In the genomic region with DNA sequence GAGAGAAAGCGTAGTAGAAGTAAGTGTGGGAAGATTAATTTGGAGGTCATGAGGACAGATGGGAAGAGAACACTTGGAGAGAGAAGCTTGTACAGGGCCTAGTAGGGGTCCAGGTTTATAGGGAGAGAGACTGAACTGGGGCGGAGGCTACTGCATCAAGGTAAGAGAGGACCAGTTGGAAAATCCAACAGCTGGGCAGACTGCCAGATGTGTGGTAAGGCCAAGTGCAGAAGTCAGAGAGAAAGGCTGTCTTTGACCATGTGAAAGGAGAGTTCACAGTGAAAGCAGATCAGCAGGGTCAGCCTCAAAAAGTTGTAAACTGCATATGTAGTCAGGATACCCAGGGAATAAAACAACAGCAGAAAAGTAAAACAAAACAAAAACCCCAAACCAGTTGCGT, we compare ENCODE assay signal across 22 mouse cellular contexts. TPM values are rescaled to one million over a fixed set of nuclear protein-coding genes. Genes with fewer than 3 reads are reported as not detected.
DNase-seq lines count a peak whose midpoint lies in the region; ATAC-seq and TF ChIP-seq lines count a peak whose summit lies in the region.
"Had no signal": no experiment of that assay in that cellular context is flagged by ENCODE, and none has a peak within 500 bp of the region (broad histone marks: within the 10 kb centered on the region; RNA-seq: fewer than 3 reads in every experiment).

No protein-coding gene starts in this region.

- DNase-seq in heart, postnatal 4 days: peak; percentile 15
- no peak for DNase-seq in heart, postnatal 25 days (ENCODE audit: low spot score)
- peak; percentile 24 for DNase-seq in liver, postnatal 0 days
- DNase-seq in liver (no peak), adipocyte (ENCODE audit: low spot score) (peak; percentile 54)
- DNase-seq in retina, embryonic 14.5 days (ENCODE audit: low spot score): no peak
- DNase-seq: cerebellum, adult 9-11 months; gastrocnemius, adult 2 months; layer of hippocampus, adult 9-11 months; lung, postnatal 10 days; midbrain, embryonic 14.5 days; right cerebral cortex, postnatal 14 days; thymus, adult 2 months had no signal

- TF ChIP-seq CTCF in liver, postnatal 0 days (IDR thresholded peaks at IDR 0.05; ENCODE audit: low read depth): no peak

- H3K27ac ChIP-seq in liver, postnatal 0 days (ENCODE audit: low read depth): no peak overlapping the region
- no peak overlapping the region for H3K27ac ChIP-seq in midbrain, embryonic 13.5 days
- H3K27ac ChIP-seq: embryonic facial prominence, embryonic 15.5 days; gastrocnemius, adult 2 months; heart, embryonic 10.5 days; hindbrain, postnatal 0 days; limb, embryonic 13.5 days; liver, embryonic 15.5 days; stomach, postnatal 0 days had no signal

- ATAC-seq in liver, postnatal 0 days: no peak
- ATAC-seq in midbrain, embryonic 13.5 days: no peak
- ATAC-seq: forebrain, embryonic 14.5 days; hindbrain, postnatal 0 days; intestine, embryonic 16.5 days had no signal

- peaks cover 52% of the 10 kb centered on the region for H3K36me3 ChIP-seq in liver, postnatal 0 days (replicated peaks; ENCODE audit: insufficient read depth, low read length)
- H3K36me3 ChIP-seq in midbrain, embryonic 13.5 days: peaks cover 54% of the 10 kb centered on the region

- no peak for TF ChIP-seq EP300 in liver, postnatal 0 days (IDR thresholded peaks at IDR 0.05; ENCODE audit: low read depth)

- H3K9me3 ChIP-seq in liver, postnatal 0 days (ENCODE audit: low read length): no peaks in the 10 kb centered on the region
- no peaks in the 10 kb centered on the region for H3K9me3 ChIP-seq in midbrain, embryonic 13.5 days
- H3K9me3 ChIP-seq: embryonic facial prominence, embryonic 15.5 days; heart, embryonic 10.5 days; limb, embryonic 13.5 days; liver, embryonic 15.5 days had no signal

- intact Hi-C loops in heart, postnatal 25 days (cut with DNase I): loop anchor here (5.0 kb wide), 1 partner anchor 1048 kb away; no protein-coding TSS in a partner anchor

- WGBS in liver, postnatal 0 days (ENCODE audit: insufficient replicate concordance): 84% methylated on average over 3 of the region's 3 CpGs
- 95% methylated on average over 3 of the region's 3 CpGs for WGBS in midbrain, embryonic 13.5 days

- no peak overlapping the region for H3K4me2 ChIP-seq in liver, postnatal 0 days (ENCODE audit: low read depth, low read length)
- no peak overlapping the region for H3K4me2 ChIP-seq in midbrain, embryonic 13.5 days (replicated peaks)
- H3K4me2 ChIP-seq: embryonic facial prominence, embryonic 15.5 days; limb, embryonic 13.5 days; liver, embryonic 15.5 days had no signal

- H3K9ac ChIP-seq in liver, postnatal 0 days (replicated peaks): no peak overlapping the region
- H3K9ac ChIP-seq in midbrain, embryonic 13.5 days (replicated peaks): no peak overlapping the region
- H3K9ac ChIP-seq: embryonic facial prominence, embryonic 15.5 days; limb, embryonic 13.5 days; liver, embryonic 15.5 days had no signal

- H3K4me3 ChIP-seq in liver, postnatal 0 days (ENCODE audit: low read depth, low read length): no peak overlapping the region
- no peak overlapping the region for H3K4me3 ChIP-seq in midbrain, embryonic 13.5 days (replicated peaks)
- H3K4me3 ChIP-seq: embryonic facial prominence, embryonic 15.5 days; gastrocnemius, adult 2 months; heart, embryonic 10.5 days; limb, embryonic 13.5 days; liver, embryonic 15.5 days had no signal

- H3K4me1 ChIP-seq in liver, postnatal 0 days (ENCODE audit: insufficient read depth): no peaks in the 10 kb centered on the region
- no peaks in the 10 kb centered on the region for H3K4me1 ChIP-seq in midbrain, embryonic 13.5 days (replicated peaks)
- H3K4me1 ChIP-seq: embryonic facial prominence, embryonic 15.5 days; heart, embryonic 10.5 days; liver, embryonic 15.5 days had no signal

- no peaks in the 10 kb centered on the region for H3K27me3 ChIP-seq in liver, postnatal 0 days (ENCODE audit: insufficient read depth, low read length)
- no peaks in the 10 kb centered on the region for H3K27me3 ChIP-seq in midbrain, embryonic 13.5 days
- H3K27me3 ChIP-seq: embryonic facial prominence, embryonic 15.5 days; limb, embryonic 13.5 days; liver, embryonic 15.5 days had no signal

RNA-seq across cellular contexts. Expression of a gene that starts 17.6 kb away (rescaled TPM):
- total RNA-seq in heart, postnatal 4 days (2021): 1 to 10 TPM; 7.0 to 7.3 TPM
- total RNA-seq in heart, postnatal 25 days (2021): 1 to 10 TPM; 4.3 to 4.7 TPM
- polyA plus RNA-seq in liver, postnatal 0 days (2015; fragmentation: Nextera tagmentation; extraction: Ambion mirVana): 3.6 and 4.1 TPM in 2 replicates
- 20.0 and 20.5 TPM in 2 replicates for polyA plus RNA-seq in midbrain, embryonic 13.5 days (2015; fragmentation: Nextera tagmentation; extraction: Ambion mirVana)

RNA-seq across cellular contexts. Expression of a gene that starts 36.5 kb away (rescaled TPM):
- total RNA-seq in heart, postnatal 4 days (2021): 10 to 100 TPM; 59.3 to 60.8 TPM
- 10 to 100 TPM; 45.5 to 45.8 TPM for total RNA-seq in heart, postnatal 25 days (2021)
- 21.7 and 23.6 TPM in 2 replicates for polyA plus RNA-seq in liver, postnatal 0 days (2015; fragmentation: Nextera tagmentation; extraction: Ambion mirVana)
- polyA plus RNA-seq in midbrain, embryonic 13.5 days (2015; fragmentation: Nextera tagmentation; extraction: Ambion mirVana): 72.1 and 77.1 TPM in 2 replicates

Comparison
In these comparisons a context has a peak if more than half of its experiments do, and no peak if none do; other contexts are left out.
1. DNase-seq: peak in heart, postnatal 4 days (single experiment), liver, postnatal 0 days (single experiment) and adipocyte (single experiment); none in heart, postnatal 25 days (single experiment), liver (single experiment) and retina, embryonic 14.5 days (single experiment).